Mouse (Mus musculus) spleen, embryonic (tissue): Measurements from ENCODE around the gene Gm17361.
"Not testable (repeated sequence)": the region's sequence is repeated elsewhere in the genome, so short reads cannot be mapped to it uniquely, and the experiment has no call there.

Source experiments
- CTCF ChIA-PET: fragments of 350-600 bp; sonication (Branson Sonifier 250); formaldehyde crosslinking; loops from one replicate; lab custom pipeline; 2022; lab: Charles Lee

Gm17361 gene

DNA sequence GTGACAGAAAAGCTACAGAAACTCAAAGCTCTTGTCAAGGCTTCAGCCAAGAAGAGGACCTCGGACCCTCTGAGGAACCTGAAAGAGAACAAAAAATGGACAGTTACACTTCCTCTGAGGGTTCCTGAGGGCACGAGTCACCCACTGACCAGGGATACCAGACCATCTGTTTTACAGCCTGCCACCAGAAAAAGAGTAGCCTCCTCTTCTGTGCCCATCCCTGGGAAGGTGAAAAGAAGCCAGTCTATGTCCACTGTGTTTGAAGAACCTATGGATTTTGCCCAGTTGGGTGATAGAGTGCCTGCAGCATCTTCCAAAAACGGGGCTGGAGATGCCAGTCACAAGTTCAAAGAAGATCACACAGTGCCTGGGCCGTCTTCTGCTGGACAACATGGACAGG is at the start of gene Gm17361:
Gene Gm17361 (plus strand): TSS at position 301 of the 400 bp plus-strand sequence.
- CTCF ChIA-PET = not testable (repeated sequence)
